Mouse (Mus musculus) spleen, adult 2 months (tissue): ENCODE results near the gene Abcb8.

Source experiments
- CTCF ChIP-seq: fragments of 200-500 bp; IDR thresholded peaks from 2 replicates; pipeline ENCODE4 v1.5.1; 2011; ENCODE audit warnings: mild to moderate bottlenecking, inconsistent platforms; ENCODE audit not compliant: insufficient read depth, insufficient read length, insufficient replicate concordance; ENCODE audit errors: extremely low read depth
- POLR2A ChIP-seq: fragments of 200-500 bp; IDR thresholded peaks from 2 replicates; pipeline ENCODE4 v1.6.1; 2011; ENCODE audit warnings: low read depth, low read length, inconsistent platforms

GRCm38 (mm10) chr5:24384407-24384806, 9.1 kb upstream of the Abcb8 start:
- TF ChIP-seq CTCF (no peak), POLR2A (no peak)
